Mouse (Mus musculus) natural killer cell, adult 2 months (primary cell): Measurements from ENCODE around the gene Ocel1.
"Not testable (repeated sequence)": the region's sequence is repeated elsewhere in the genome, so short reads cannot be mapped to it uniquely, and the experiment has no call there.

Experiments used
- DNase-seq, 2 experiments: peaks; one replicate each; pipeline ENCODE4 v3.0.0; 2022; ENCODE audit warnings: low spot score in 2 of 2

Ocel1 gene

GRCm38 (mm10) chr8:71371236-71371848 is at the start of gene Ocel1:
TSS of gene Ocel1 (plus strand) at chr8:71371298.
- DNase-seq = peak; percentile 96 to 98

- no peak for DNase-seq
These were observed 48.2 kb upstream of the Ocel1 start for GRCm38 (mm10) chr8:71322939-71323338.

- peak in 1 of 2 experiments; percentile 29 for DNase-seq
These were observed 46.2 kb upstream of the Ocel1 start for GRCm38 (mm10) chr8:71324848-71325247.

GRCm38 (mm10) chr8:71337834-71338233 is 33.3 kb upstream of the Ocel1 start:
- DNase-seq = not testable (repeated sequence)

- peak in 1 of 2 experiments; percentile 16 for DNase-seq
These were observed 30.5 kb upstream of the Ocel1 start for GRCm38 (mm10) chr8:71340625-71341024.

- no peak for DNase-seq
These were observed 24.5 kb upstream of the Ocel1 start for GRCm38 (mm10) chr8:71346581-71346980.

GRCm38 (mm10) chr8:71351117-71351516 is 20.0 kb upstream of the Ocel1 start:
- no peak for DNase-seq

- no peak for DNase-seq
These were observed 19.6 kb upstream of the Ocel1 start for GRCm38 (mm10) chr8:71351520-71351919.

GRCm38 (mm10) chr8:71358026-71358425 is 13.1 kb upstream of the Ocel1 start:
- no peak for DNase-seq

- peak; percentile 88 to 89 for DNase-seq
These were observed 4.1 kb upstream of the Ocel1 start, which contains the start of gene Use1 for GRCm38 (mm10) chr8:71366771-71367528. TSS of gene Use1 (plus strand) at chr8:71366848.

GRCm38 (mm10) chr8:71367529-71368176 is 3.4 kb upstream of the Ocel1 start:
- no peak for DNase-seq

GRCm38 (mm10) chr8:71368366-71368765 is 2.7 kb upstream of the Ocel1 start:
- DNase-seq = no peak

GRCm38 (mm10) chr8:71369040-71369718 is 1.9 kb upstream of the Ocel1 start:
- DNase-seq = no peak

GRCm38 (mm10) chr8:71370711-71371235 is 325 bp upstream of the Ocel1 start:
- DNase-seq = no peak

GRCm38 (mm10) chr8:71372427-71372826 is 1.3 kb downstream of the Ocel1 start:
- DNase-seq = no peak

GRCm38 (mm10) chr8:71373000-71373399 is 1.9 kb downstream of the Ocel1 start:
- no peak for DNase-seq

- DNase-seq = no peak
These were observed 3.6 kb downstream of the Ocel1 start for GRCm38 (mm10) chr8:71374616-71375206.

- DNase-seq = peak; percentile 52 to 53
These were observed 4.7 kb downstream of the Ocel1 start for GRCm38 (mm10) chr8:71375581-71376422.

- DNase-seq = no peak
These were observed 5.4 kb downstream of the Ocel1 start for GRCm38 (mm10) chr8:71376423-71377030.

- no peak for DNase-seq
These were observed 7.9 kb downstream of the Ocel1 start for GRCm38 (mm10) chr8:71379008-71379407.
